10 mouse cellular contexts compared by ENCODE assay signal in genomic region chr5:35755131-35755733, GRCm38 (mm10). TPM values are rescaled to one million over a fixed set of nuclear protein-coding genes. Genes with fewer than 3 reads are reported as not detected.
DNase-seq lines count a peak whose midpoint lies in the region; ATAC-seq lines count a peak whose summit lies in the region.
"Had no signal": no experiment of that assay in that cellular context is flagged by ENCODE, and none has a peak within 500 bp of the region (broad histone marks: within the 10 kb centered on the region; RNA-seq: fewer than 3 reads in every experiment).

No protein-coding gene starts in this region.

- H3K36me3 ChIP-seq in kidney, embryonic 15.5 days: no peaks in the 10 kb centered on the region
- no peaks in the 10 kb centered on the region for H3K36me3 ChIP-seq in neural tube, embryonic 11.5 days (ENCODE audit: control insufficient read depth, insufficient read depth, low read length)
- H3K36me3 ChIP-seq: embryonic facial prominence, embryonic 13.5 days; limb, embryonic 15.5 days had no signal

- DNase-seq in kidney, adult 11 months: peak; percentile 72
- DNase-seq in ES-CJ7 (ENCODE audit: low read depth, low spot score): peak; percentile 90
- peak; percentile 63 for DNase-seq in c-Kit-positive CD71-negative TER-119-negative erythroid progenitor cells, embryonic 14.5 days (ENCODE audit: low read depth)
- DNase-seq in gastrocnemius, adult 18-20 months (ENCODE audit: low spot score): peak; percentile 78
- peak; percentile 61 to 71 for DNase-seq in left cerebral cortex, adult 18-20 months (ENCODE audit: low spot score in 2 of 2)
- DNase-seq in neural tube, embryonic 11.5 days (ENCODE audit: low spot score): peak; percentile 74
- no peak for DNase-seq in yolk sac, embryonic 10.5 days (ENCODE audit: low spot score)

- no peak overlapping the region for H3K4me2 ChIP-seq in kidney, embryonic 15.5 days
- H3K4me2 ChIP-seq in neural tube, embryonic 11.5 days (ENCODE audit: low read depth): no peak overlapping the region
- H3K4me2 ChIP-seq: embryonic facial prominence, embryonic 13.5 days; limb, embryonic 15.5 days had no signal

- H3K27ac ChIP-seq in kidney, embryonic 15.5 days: no peak overlapping the region
- no peak overlapping the region for H3K27ac ChIP-seq in neural tube, embryonic 11.5 days (ENCODE audit: low read depth, low read length)
- H3K27ac ChIP-seq: embryonic facial prominence, embryonic 13.5 days; limb, embryonic 15.5 days had no signal

- no peaks in the 10 kb centered on the region for H3K9me3 ChIP-seq in kidney, embryonic 15.5 days (replicated peaks)
- H3K9me3 ChIP-seq in neural tube, embryonic 11.5 days (ENCODE audit: control insufficient read depth, low read length): no peaks in the 10 kb centered on the region
- H3K9me3 ChIP-seq: embryonic facial prominence, embryonic 13.5 days; limb, embryonic 15.5 days had no signal

- H3K4me1 ChIP-seq in kidney, embryonic 15.5 days: peaks cover 21% of the 10 kb centered on the region
- H3K4me1 ChIP-seq in neural tube, embryonic 11.5 days (ENCODE audit: control insufficient read depth, insufficient read depth, low read length): peaks cover 4% of the 10 kb centered on the region; the same call in 1 of the 2 replicates

- H3K27me3 ChIP-seq in kidney, embryonic 15.5 days: peaks cover 40% of the 10 kb centered on the region
- H3K27me3 ChIP-seq in neural tube, embryonic 11.5 days (ENCODE audit: control insufficient read depth, insufficient read depth, low read length): peaks cover 25% of the 10 kb centered on the region

- WGBS in kidney, embryonic 15.5 days: 33% methylated on average over 5 of the region's 5 CpGs
- 21% methylated on average over 5 of the region's 5 CpGs for WGBS in neural tube, embryonic 11.5 days

- H3K4me3 ChIP-seq in kidney, embryonic 15.5 days (replicated peaks): no peak overlapping the region
- H3K4me3 ChIP-seq in neural tube, embryonic 11.5 days (ENCODE audit: low read depth, low read length): no peak overlapping the region
- H3K4me3 ChIP-seq: embryonic facial prominence, embryonic 13.5 days; limb, embryonic 15.5 days had no signal

- no peak for ATAC-seq in kidney, embryonic 15.5 days (replicated peaks; ENCODE audit: low FRiP score)
- ATAC-seq in neural tube, embryonic 11.5 days (ENCODE audit: insufficient read depth, low FRiP score, low TSS enrichment): no peak

- no peak overlapping the region for H3K9ac ChIP-seq in kidney, embryonic 15.5 days
- H3K9ac ChIP-seq in neural tube, embryonic 11.5 days (ENCODE audit: low read length): no peak overlapping the region
- H3K9ac ChIP-seq: embryonic facial prominence, embryonic 13.5 days; limb, embryonic 15.5 days had no signal

RNA-seq across cellular contexts. Expression of gene Ablim2, which starts 2.4 kb away (rescaled TPM):
- 1.7 and 2.7 TPM in 2 replicates for polyA plus RNA-seq in kidney, embryonic 15.5 days (2015; fragmentation: Nextera tagmentation; extraction: Ambion mirVana)
- 10 to 100 TPM; 35.0 to 45.0 TPM for total RNA-seq in gastrocnemius, adult 18-20 months (2021)
- total RNA-seq in left cerebral cortex, adult 18-20 months (2021): 100 to 1,000 TPM; 168 to 215 TPM
- polyA plus RNA-seq in neural tube, embryonic 11.5 days (2014; fragmentation: Nextera tagmentation; extraction: Ambion mirVana): 1.1 and 1.7 TPM in 2 replicates

RNA-seq across cellular contexts. Expression of gene Sh3tc1, which starts 15.4 kb away (rescaled TPM):
- 16.6 and 20.4 TPM in 2 replicates for polyA plus RNA-seq in kidney, embryonic 15.5 days (2015; fragmentation: Nextera tagmentation; extraction: Ambion mirVana)
- total RNA-seq in gastrocnemius, adult 18-20 months (2021): 1 to 10 TPM; 2.1 to 3.9 TPM
- total RNA-seq in left cerebral cortex, adult 18-20 months (2021): 1 to 10 TPM; 2.4 to 2.6 TPM
- polyA plus RNA-seq in neural tube, embryonic 11.5 days (2014; fragmentation: Nextera tagmentation; extraction: Ambion mirVana): 3.0 and 4.3 TPM in 2 replicates
